Comparison of ENCODE assay signal across 10 mouse cellular contexts in the genomic region with DNA sequence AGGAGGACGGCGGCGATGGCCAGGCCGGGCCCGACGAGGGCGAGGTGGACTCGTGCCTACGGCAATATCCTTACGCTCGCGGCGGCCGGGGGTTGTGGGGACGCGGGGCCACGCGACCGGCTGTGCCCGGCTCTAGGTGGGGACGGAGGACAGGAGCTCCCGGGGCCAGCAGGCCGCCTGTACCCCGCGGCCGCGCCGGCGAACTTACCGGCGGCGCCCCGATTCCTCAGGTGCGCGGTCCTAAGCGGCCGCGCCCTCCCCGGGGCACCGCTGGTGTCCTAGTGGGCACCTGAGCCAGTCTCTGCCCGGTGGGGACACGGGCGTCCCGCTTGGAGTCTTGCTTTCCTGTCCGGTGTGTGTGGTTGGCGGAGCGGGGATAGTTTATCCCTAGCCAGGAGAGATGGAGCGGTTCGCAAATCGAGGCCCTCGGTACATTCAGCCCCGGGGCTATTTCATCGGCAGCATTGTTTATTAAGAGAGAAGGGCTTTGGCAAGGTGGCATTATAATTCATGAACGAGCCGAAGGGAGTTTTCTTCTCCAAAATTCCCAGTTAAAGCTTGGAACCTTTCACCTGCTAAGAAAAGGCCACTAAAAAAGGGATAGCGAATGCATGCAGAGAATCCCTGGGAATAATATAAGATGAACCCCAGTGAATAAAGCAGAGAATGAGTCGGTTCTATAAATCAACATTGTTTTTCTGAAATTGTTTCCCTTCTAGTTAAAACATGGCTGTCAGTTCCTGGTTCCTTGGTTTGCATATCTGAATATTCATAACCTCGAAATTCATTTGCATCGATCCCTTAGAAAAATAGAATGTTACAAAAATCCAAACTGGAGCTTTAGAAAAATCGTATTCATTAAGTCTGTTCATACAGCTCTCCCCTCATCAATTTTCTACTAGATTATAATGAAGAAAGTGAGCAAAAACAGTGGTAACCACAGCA. TPM values are rescaled to one million over a fixed set of nuclear protein-coding genes. Genes with fewer than 3 reads are reported as not detected.
A peak's percentile ranks its signal among the peaks of the same experiment; 100 is the strongest.
DNase-seq lines count a peak whose midpoint lies in the region; ATAC-seq and TF ChIP-seq lines count a peak whose summit lies in the region.
"Had no signal": no experiment of that assay in that cellular context is flagged by ENCODE, and none has a peak within 500 bp of the region (broad histone marks: within the 10 kb centered on the region; RNA-seq: fewer than 3 reads in every experiment).

No protein-coding gene starts in this region.

- intact Hi-C loops in gastrocnemius, adult 2 months (cut with DNase I) = loop anchor here (5.0 kb wide), 1 partner anchor 135 kb away; a partner anchor contains a TSS

- no peaks in the 10 kb centered on the region for H3K4me1 ChIP-seq in heart, embryonic 11.5 days (ENCODE audit: control insufficient read depth, insufficient read depth, low read length)
- H3K4me1 ChIP-seq in limb, embryonic 11.5 days (ENCODE audit: control insufficient read depth, insufficient read depth, low read length) = 0 out of 2 replicates have a peak, but pooled peaks cover 4% of the 10 kb centered on the region

- peak overlapping the region; percentile 77 for H3ac ChIP-seq in myocyte (ENCODE audit: control insufficient read depth, insufficient read length)

- H3K36me3 ChIP-seq in heart, embryonic 11.5 days (ENCODE audit: control insufficient read depth, insufficient read depth, low read length) = peaks cover 6% of the 10 kb centered on the region; the same call in 1 of the 2 replicates
- peaks cover 4% of the 10 kb centered on the region; the same call in 1 of the 2 replicates for H3K36me3 ChIP-seq in limb, embryonic 11.5 days (ENCODE audit: control insufficient read depth, insufficient read depth, low read length)
- H3K36me3 ChIP-seq in myocyte (ENCODE audit: control insufficient read depth, insufficient read depth) = peaks cover 23% of the 10 kb centered on the region

- ATAC-seq in heart, embryonic 11.5 days (replicated peaks; ENCODE audit: insufficient number of reproducible peaks, low FRiP score, low TSS enrichment) = peak; percentile 58
- ATAC-seq in limb, embryonic 11.5 days (ENCODE audit: insufficient number of reproducible peaks, low FRiP score, low TSS enrichment, low read depth) = peak; percentile 69; the same call in 1 of the 2 replicates

- under 1% methylated on average over 58 of the region's 60 CpGs for WGBS in heart, embryonic 11.5 days (ENCODE audit: insufficient replicate concordance)
- 2% methylated on average over 53 of the region's 60 CpGs for WGBS in limb, embryonic 11.5 days

- peak overlapping the region; percentile 98 for H3K9ac ChIP-seq in heart, embryonic 11.5 days (ENCODE audit: low read depth, low read length)
- peak overlapping the region; percentile 71 for H3K9ac ChIP-seq in limb, embryonic 11.5 days (ENCODE audit: low read length)

- TF ChIP-seq POLR2A in myocyte (IDR thresholded peaks at IDR 0.05; ENCODE audit: insufficient read length, low read depth) = no peak

- DNase-seq in gastrocnemius, adult 2 months = no peak
- no peak for DNase-seq in gastrocnemius, postnatal 25 days
- DNase-seq in A20 (ENCODE audit: low read depth, low spot score) (peak; percentile 70), adipocyte (ENCODE audit: low spot score) (peak; percentile 46)
- peak; percentile 56 for DNase-seq in limb, embryonic 11.5 days (ENCODE audit: low spot score)
- no peak for DNase-seq in yolk sac, embryonic 10.5 days (ENCODE audit: low spot score)

- H3K27ac ChIP-seq in gastrocnemius, adult 2 months = peak overlapping the region; percentile 94
- H3K27ac ChIP-seq in heart, embryonic 11.5 days (ENCODE audit: low read depth, low read length) = peak overlapping the region; percentile 91
- H3K27ac ChIP-seq in limb, embryonic 11.5 days (replicated peaks; ENCODE audit: low read depth, low read length) = 0 out of 2 replicates have a peak overlapping the region, but pooled peaks have one; percentile 0

- no peaks in the 10 kb centered on the region for H3K9me3 ChIP-seq in heart, embryonic 11.5 days (replicated peaks; ENCODE audit: control insufficient read depth, low read length)
- no peaks in the 10 kb centered on the region for H3K9me3 ChIP-seq in limb, embryonic 11.5 days (ENCODE audit: control insufficient read depth, low read length)

- H3K79me2 ChIP-seq in myocyte (ENCODE audit: control insufficient read depth, insufficient read depth) = peaks cover 24% of the 10 kb centered on the region

- no peak for TF ChIP-seq CTCF in gastrocnemius, adult 2 months (IDR thresholded peaks at IDR 0.05)

- peaks cover 7% of the 10 kb centered on the region; the same call in 1 of the 2 replicates for H3K27me3 ChIP-seq in heart, embryonic 11.5 days (ENCODE audit: control insufficient read depth, insufficient read depth, low read length)
- H3K27me3 ChIP-seq in limb, embryonic 11.5 days (ENCODE audit: control insufficient read depth, insufficient read depth, low read length) = no peaks in the 10 kb centered on the region
- H3K27me3 ChIP-seq in myocyte (ENCODE audit: control insufficient read depth, insufficient read depth, insufficient read length) = no peaks in the 10 kb centered on the region

- peak overlapping the region; percentile 80 for H3K4me3 ChIP-seq in gastrocnemius, adult 2 months
- peak overlapping the region; percentile 93 for H3K4me3 ChIP-seq in heart, embryonic 11.5 days (ENCODE audit: low read depth, low read length)
- H3K4me3 ChIP-seq in limb, embryonic 11.5 days (ENCODE audit: low read depth, low read length) = peak overlapping the region; percentile 87
- peak overlapping the region; percentile 70 for H3K4me3 ChIP-seq in myocyte

- H3K4me2 ChIP-seq in heart, embryonic 11.5 days = peak overlapping the region; percentile 69
- peak overlapping the region; percentile 87 for H3K4me2 ChIP-seq in limb, embryonic 11.5 days (ENCODE audit: low read depth, severe bottlenecking)
- H3K4me2 ChIP-seq in myocyte (ENCODE audit: low read depth) = peak overlapping the region; percentile 69

TF ChIP-seq in myocyte, 11 proteins besides CTCF, POLR2A, EP300 and RAD21:
- no peak for TF ChIP-seq SRF (IDR thresholded peaks at IDR 0.05; ENCODE audit: control insufficient read depth, insufficient read length, low read depth)
- TF ChIP-seq MYOD1 (IDR thresholded peaks at IDR 0.05; ENCODE audit: control insufficient read depth in 1 of 3, insufficient read length in 2 of 3, low read depth in 2 of 3) = no peak
- no peak for TF ChIP-seq TCF12 (IDR thresholded peaks at IDR 0.05; ENCODE audit: insufficient read depth, poor library complexity, severe bottlenecking)
- TF ChIP-seq POLR2AphosphoS2 (IDR thresholded peaks at IDR 0.05; ENCODE audit: insufficient read length, low read depth) = no peak
- TF ChIP-seq USF1 (IDR thresholded peaks at IDR 0.05; ENCODE audit: low read depth) = no peak
- TF ChIP-seq MYOG (IDR thresholded peaks at IDR 0.05; ENCODE audit: control insufficient read depth in 1 of 3, insufficient read depth in 1 of 3, insufficient read length in 2 of 3, low read depth in 2 of 3) = no peak
- TF ChIP-seq MAX (IDR thresholded peaks at IDR 0.05; ENCODE audit: low read depth) = no peak
- TF ChIP-seq CEBPB (IDR thresholded peaks at IDR 0.05; ENCODE audit: insufficient read depth, poor library complexity, severe bottlenecking) = no peak
- TF ChIP-seq TCF3 (IDR thresholded peaks at IDR 0.05; ENCODE audit: insufficient read length, low read depth) = no peak
- no peak for TF ChIP-seq E2F4 (IDR thresholded peaks at IDR 0.05; ENCODE audit: insufficient read depth)
- TF ChIP-seq REST (IDR thresholded peaks at IDR 0.05; ENCODE audit: insufficient read depth, insufficient read length) = no peak

RNA-seq across cellular contexts. Expression of a gene that starts 0.7 kb away (rescaled TPM):
- 10 to 100 TPM in 1 of 2 experiments, 1 to 10 TPM in 1; 9.4 to 11.5 TPM for total RNA-seq in gastrocnemius, adult 2 months (2021)
- total RNA-seq in gastrocnemius, postnatal 25 days (2021) = 10 to 100 TPM; 13.6 to 18.5 TPM
- polyA plus RNA-seq in heart, embryonic 11.5 days (2014; fragmentation: Nextera tagmentation; extraction: Ambion mirVana) = 257 and 268 TPM in 2 replicates
- polyA plus RNA-seq in limb, embryonic 11.5 days (2014; fragmentation: Nextera tagmentation; extraction: Ambion mirVana) = 179 and 182 TPM in 2 replicates
- polyA plus RNA-seq in myocyte (2012; fragmentation: generic; extraction: Trizol) = 44.7 TPM

RNA-seq across cellular contexts. Expression of a gene that starts 0.9 kb away (rescaled TPM):
- 10 to 100 TPM in 1 of 2 experiments, 1 to 10 TPM in 1; 9.7 to 10.2 TPM for total RNA-seq in gastrocnemius, adult 2 months (2021)
- total RNA-seq in gastrocnemius, postnatal 25 days (2021) = 10 to 100 TPM; 12.1 TPM
- 61.0 and 68.7 TPM in 2 replicates for polyA plus RNA-seq in heart, embryonic 11.5 days (2014; fragmentation: Nextera tagmentation; extraction: Ambion mirVana)
- polyA plus RNA-seq in limb, embryonic 11.5 days (2014; fragmentation: Nextera tagmentation; extraction: Ambion mirVana) = 32.7 and 34.3 TPM in 2 replicates
- 4.3 TPM for polyA plus RNA-seq in myocyte (2012; fragmentation: generic; extraction: Trizol)

RNA-seq across cellular contexts. Expression of a gene that starts 16.7 kb away (rescaled TPM):
- total RNA-seq in gastrocnemius, adult 2 months (2021) = not detected
- total RNA-seq in gastrocnemius, postnatal 25 days (2021) = not detected
- polyA plus RNA-seq in heart, embryonic 11.5 days (2014; fragmentation: Nextera tagmentation; extraction: Ambion mirVana) = not detected in 2 replicates
- polyA plus RNA-seq in limb, embryonic 11.5 days (2014; fragmentation: Nextera tagmentation; extraction: Ambion mirVana) = 0.12 TPM in 1 of 2 replicates, not detected in the other
- polyA plus RNA-seq in myocyte (2012; fragmentation: generic; extraction: Trizol) = not detected
- total RNA-seq: adrenal gland, adult 18-20 months; left cerebral cortex, postnatal 25 days had no signal

RNA-seq across cellular contexts. Expression of a gene that starts 32.9 kb away (rescaled TPM):
- under 1 TPM; 0.67 to 0.87 TPM for total RNA-seq in gastrocnemius, adult 2 months (2021)
- total RNA-seq in gastrocnemius, postnatal 25 days (2021) = 1 to 10 TPM; 1.2 TPM
- polyA plus RNA-seq in heart, embryonic 11.5 days (2014; fragmentation: Nextera tagmentation; extraction: Ambion mirVana) = 3.7 and 4.7 TPM in 2 replicates
- polyA plus RNA-seq in limb, embryonic 11.5 days (2014; fragmentation: Nextera tagmentation; extraction: Ambion mirVana) = 2.4 and 2.7 TPM in 2 replicates
- 0.07 TPM for polyA plus RNA-seq in myocyte (2012; fragmentation: generic; extraction: Trizol)

Comparison
In these comparisons a context has a peak if more than half of its experiments do, and no peak if none do; other contexts are left out.
1. DNase-seq: peak in A20 (single experiment), adipocyte (single experiment) and limb, embryonic 11.5 days (single experiment); none in gastrocnemius, adult 2 months (single experiment), gastrocnemius, postnatal 25 days (single experiment) and yolk sac, embryonic 10.5 days (single experiment).
2. H3K27ac ChIP-seq: peak in every context shown above with its lines; median percentile 94 in gastrocnemius, adult 2 months; 91 in heart, embryonic 11.5 days; 0 in limb, embryonic 11.5 days.
3. Peak in every context shown above with its lines, with median percentiles within 50 percentile points of each other: H3K4me3 ChIP-seq and H3K4me2 ChIP-seq.